Mouse (Mus musculus): ENCODE data around the gene Trp53inp2. TPM values are rescaled to one million over a fixed set of nuclear protein-coding genes. Genes with fewer than 3 reads are reported as not detected.

Gene Trp53inp2
- polyA plus RNA-seq, 2 experiments, result 15.5 to 26.8 TPM

DNA sequence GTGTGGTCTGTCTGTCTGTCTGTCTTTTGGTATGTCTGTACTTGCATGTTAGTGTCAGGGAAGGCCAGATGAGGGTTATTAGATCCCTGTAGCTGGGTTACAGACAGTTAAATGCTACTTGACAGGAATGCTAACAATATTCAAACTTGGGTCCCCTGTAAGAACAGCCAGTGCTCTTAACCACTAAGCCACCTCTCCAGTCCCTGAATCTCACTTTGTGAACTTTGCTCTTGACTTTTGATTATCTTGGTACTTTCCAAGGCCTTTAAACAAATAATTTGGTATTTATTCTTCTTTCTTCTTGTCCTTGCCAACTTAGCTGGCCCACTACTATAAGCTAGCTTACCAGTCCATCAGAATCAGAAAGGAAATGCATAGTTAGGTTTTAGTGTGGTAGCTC, 40.7 kb upstream of the Trp53inp2 start:
- ATAC-seq (ENCODE audit: low FRiP score, low read depth) (no peak), DNase-seq (ENCODE audit: low spot score) (no peak)
- Histone ChIP-seq H3K36me3 (ENCODE audit: control insufficient read depth, insufficient read depth, low read length) (peaks cover 19% of the 10 kb centered on the region), H3K4me2 (replicated peaks; ENCODE audit: low read depth, low read length, severe bottlenecking) (no peak overlapping the region), H3K4me3 (replicated peaks; ENCODE audit: low read length) (no peak overlapping the region), H3K9ac (ENCODE audit: low read depth, low read length, severe bottlenecking) (no peak overlapping the region), H3K27me3 (ENCODE audit: control insufficient read depth, insufficient read depth, low read length) (no peaks in the 10 kb centered on the region), H3K9me3 (ENCODE audit: control insufficient read depth, low read length) (no peaks in the 10 kb centered on the region), H3K27ac (replicated peaks; ENCODE audit: low read depth, low read length) (no peak overlapping the region), H3K4me1 (ENCODE audit: control insufficient read depth, insufficient read depth, low read length) (no peaks in the 10 kb centered on the region)
- no peak for TF ChIP-seq POLR2A (IDR thresholded peaks at IDR 0.05; ENCODE audit: borderline replicate concordance, extremely low read depth, insufficient read depth, insufficient read length)

- DNase-seq (ENCODE audit: low spot score) (no peak), ATAC-seq (ENCODE audit: low FRiP score, low read depth) (no peak)
- Histone ChIP-seq H3K27ac (replicated peaks; ENCODE audit: low read depth, low read length) (no peak overlapping the region), H3K9ac (ENCODE audit: low read depth, low read length, severe bottlenecking) (no peak overlapping the region), H3K4me1 (ENCODE audit: control insufficient read depth, insufficient read depth, low read length) (no peaks in the 10 kb centered on the region), H3K27me3 (ENCODE audit: control insufficient read depth, insufficient read depth, low read length) (no peaks in the 10 kb centered on the region), H3K9me3 (ENCODE audit: control insufficient read depth, low read length) (no peaks in the 10 kb centered on the region), H3K4me2 (replicated peaks; ENCODE audit: low read depth, low read length, severe bottlenecking) (no peak overlapping the region), H3K36me3 (ENCODE audit: control insufficient read depth, insufficient read depth, low read length) (peaks cover 11% of the 10 kb centered on the region), H3K4me3 (replicated peaks; ENCODE audit: low read length) (no peak overlapping the region)
- no peak for TF ChIP-seq POLR2A (IDR thresholded peaks at IDR 0.05; ENCODE audit: borderline replicate concordance, extremely low read depth, insufficient read depth, insufficient read length)
- 74% methylated on average over 1 of the region's 1 CpGs for WGBS
These were observed 34.2 kb upstream of the Trp53inp2 start for GRCm38 (mm10) chr2:155346670-155347069.

DNA sequence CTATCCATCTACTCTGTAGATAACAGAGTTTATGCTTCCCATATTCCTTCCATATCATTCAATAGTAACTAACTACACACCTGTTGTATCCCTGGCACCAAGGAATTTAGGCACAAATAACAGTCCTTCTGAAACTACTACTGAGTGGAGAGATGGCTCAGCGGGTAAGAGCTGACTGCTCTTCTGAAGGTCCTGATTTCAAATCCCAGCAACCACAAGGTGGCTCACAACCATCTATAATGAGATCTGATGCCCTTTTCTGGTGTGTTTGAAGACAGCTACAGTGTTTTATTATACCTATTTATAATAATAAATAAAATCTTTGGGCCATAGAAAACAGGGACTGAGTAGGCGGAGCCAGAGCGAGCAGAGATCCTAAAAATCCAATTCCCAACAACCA, 26.5 kb upstream of the Trp53inp2 start:
- no peaks in the 10 kb centered on the region for H3K36me3 ChIP-seq (ENCODE audit: control insufficient read depth, insufficient read depth, low read length)
- ATAC-seq (ENCODE audit: low FRiP score, low read depth) (no peak), DNase-seq (ENCODE audit: low spot score) (no peak)
- no peaks in the 10 kb centered on the region for H3K9me3 ChIP-seq (ENCODE audit: control insufficient read depth, low read length)
- TF ChIP-seq POLR2A (IDR thresholded peaks at IDR 0.05; ENCODE audit: borderline replicate concordance, extremely low read depth, insufficient read depth, insufficient read length), result no peak
- 90% methylated on average over 3 of the region's 3 CpGs for WGBS
- H3K27ac ChIP-seq (replicated peaks; ENCODE audit: low read depth, low read length), result no peak overlapping the region
- H3K4me3 ChIP-seq (replicated peaks; ENCODE audit: low read length), result no peak overlapping the region
- peaks cover 6% of the 10 kb centered on the region; the same call in 1 of the 2 replicates for H3K4me1 ChIP-seq (ENCODE audit: control insufficient read depth, insufficient read depth, low read length)
- H3K4me2 ChIP-seq (replicated peaks; ENCODE audit: low read depth, low read length, severe bottlenecking), result no peak overlapping the region
- H3K9ac ChIP-seq (ENCODE audit: low read depth, low read length, severe bottlenecking), result no peak overlapping the region
- no peaks in the 10 kb centered on the region for H3K27me3 ChIP-seq (ENCODE audit: control insufficient read depth, insufficient read depth, low read length)

DNA sequence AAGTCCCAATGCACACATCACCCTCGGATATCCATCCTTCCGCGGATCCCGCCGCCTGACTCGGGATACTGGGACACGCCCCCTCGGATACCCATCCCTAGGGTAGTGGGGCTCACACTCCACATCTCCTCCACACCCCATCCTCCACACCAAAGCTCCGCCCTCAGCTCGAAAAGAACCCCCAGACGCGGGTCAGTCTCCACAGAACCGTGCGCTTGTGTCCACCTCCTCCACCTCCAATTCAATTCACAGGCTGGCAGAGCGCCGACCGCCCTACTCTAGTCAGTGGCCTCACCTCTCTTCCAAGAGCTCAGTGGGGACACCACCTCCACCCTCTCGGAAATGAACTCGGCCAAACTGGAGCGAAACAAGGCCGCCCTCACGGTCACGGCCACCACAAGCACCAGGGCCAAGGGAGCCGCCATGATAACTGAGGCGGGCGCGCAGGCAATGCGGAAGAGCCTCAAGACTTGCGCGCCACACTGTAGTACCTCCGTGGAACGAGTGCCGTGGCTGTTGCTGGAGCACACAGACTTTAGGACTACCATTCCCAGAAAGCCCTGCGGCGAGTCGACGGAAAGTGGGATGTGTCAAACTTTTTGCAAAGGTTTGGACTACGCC, 23.8 kb upstream of the Trp53inp2 start, which contains the start of gene Pigu:
Gene Pigu (minus strand): TSS at position 460 of the 621 bp plus-strand sequence.
- Histone ChIP-seq H3K4me2 (replicated peaks; ENCODE audit: low read depth, low read length, severe bottlenecking) (peak within 1 kb of the TSS; percentile 73), H3K27ac (replicated peaks; ENCODE audit: low read depth, low read length) (peak within 1 kb of the TSS; percentile 72), H3K36me3 (ENCODE audit: control insufficient read depth, insufficient read depth, low read length) (no peaks in the 10 kb centered on the region), H3K27me3 (ENCODE audit: control insufficient read depth, insufficient read depth, low read length) (no peaks in the 10 kb centered on the region), H3K9ac (ENCODE audit: low read depth, low read length, severe bottlenecking) (peak within 1 kb of the TSS; percentile 74), H3K9me3 (ENCODE audit: control insufficient read depth, low read length) (no peaks in the 10 kb centered on the region), H3K4me3 (replicated peaks; ENCODE audit: low read length) (peak within 1 kb of the TSS; percentile 81), H3K4me1 (ENCODE audit: control insufficient read depth, insufficient read depth, low read length) (peaks cover 6% of the 10 kb centered on the region; the same call in 1 of the 2 replicates)
- under 1% methylated on average over 38 of the region's 38 CpGs for WGBS
- peak; percentile 98 for DNase-seq (ENCODE audit: low spot score)
- TF ChIP-seq POLR2A (IDR thresholded peaks at IDR 0.05; ENCODE audit: borderline replicate concordance, extremely low read depth, insufficient read depth, insufficient read length), result no peak
- ATAC-seq (ENCODE audit: low FRiP score, low read depth), result peak; percentile 98

DNA sequence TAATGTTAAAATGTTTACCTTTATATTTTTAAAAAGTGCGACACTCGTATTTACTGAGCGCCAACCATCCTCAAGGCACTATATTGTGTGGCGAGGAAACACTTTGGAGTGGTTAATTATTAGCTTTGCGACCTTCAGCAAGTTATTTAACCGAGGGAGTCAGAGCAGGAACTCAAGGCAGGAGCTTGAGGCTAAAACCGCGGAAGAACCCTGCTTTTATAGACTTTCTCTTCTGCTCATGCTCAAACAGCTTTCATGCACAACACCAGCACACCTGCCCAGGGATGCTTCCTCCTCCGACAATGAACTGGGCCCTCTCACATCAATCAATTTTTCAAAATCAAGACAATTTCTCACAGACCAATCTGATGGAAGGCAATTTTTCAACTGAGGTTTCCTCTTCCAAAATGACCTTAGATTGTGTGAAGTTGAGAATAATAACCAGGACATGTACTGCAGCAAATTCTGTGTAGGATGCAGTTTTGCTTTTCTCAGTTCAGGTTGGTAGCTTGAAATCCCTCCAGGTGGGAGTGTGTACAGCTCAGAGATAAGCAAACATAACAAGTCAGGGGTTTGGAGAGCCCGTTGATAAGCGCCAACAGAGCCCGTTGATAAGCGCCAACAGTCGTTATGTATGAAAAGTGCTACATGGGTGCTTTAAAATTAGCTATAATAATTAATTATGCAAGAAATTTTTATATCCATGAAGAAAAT, 23.0 kb upstream of the Trp53inp2 start:
- Histone ChIP-seq H3K4me2 (replicated peaks; ENCODE audit: low read depth, low read length, severe bottlenecking) (peak overlapping the region; percentile 73), H3K4me1 (ENCODE audit: control insufficient read depth, insufficient read depth, low read length) (peaks cover 6% of the 10 kb centered on the region; the same call in 1 of the 2 replicates), H3K4me3 (replicated peaks; ENCODE audit: low read length) (peak overlapping the region; percentile 81), H3K36me3 (ENCODE audit: control insufficient read depth, insufficient read depth, low read length) (no peaks in the 10 kb centered on the region), H3K27ac (replicated peaks; ENCODE audit: low read depth, low read length) (no peak overlapping the region; the same call in 1 of the 2 replicates), H3K9me3 (ENCODE audit: control insufficient read depth, low read length) (no peaks in the 10 kb centered on the region), H3K27me3 (ENCODE audit: control insufficient read depth, insufficient read depth, low read length) (no peaks in the 10 kb centered on the region), H3K9ac (ENCODE audit: low read depth, low read length, severe bottlenecking) (peak overlapping the region; percentile 26; the same call in 1 of the 2 replicates)
- WGBS, result 35% methylated on average over 14 of the region's 14 CpGs
- no peak for TF ChIP-seq POLR2A (IDR thresholded peaks at IDR 0.05; ENCODE audit: borderline replicate concordance, extremely low read depth, insufficient read depth, insufficient read length)
- ATAC-seq (ENCODE audit: low FRiP score, low read depth), result peak; percentile 12; the same call in 1 of the 2 replicates
- no peak for DNase-seq (ENCODE audit: low spot score)

Measured in limb, embryonic 14.5 days (tissue).